Mouse (Mus musculus): ENCODE measurements around the gene Psg16. TPM values are rescaled to one million over a fixed set of nuclear protein-coding genes. Genes with fewer than 3 reads are reported as not detected.
A peak's percentile ranks its signal among the peaks of the same experiment; 100 is the strongest.

The Psg16 gene
- polyA plus RNA-seq, 1 experiment from 2014 or later = 0.12 TPM

- Histone ChIP-seq H3K4me1 (replicated peaks; ENCODE audit: control insufficient read depth, insufficient read depth, low read length) (peaks cover 6% of the 10 kb centered on the region), H3K27me3 (replicated peaks; ENCODE audit: control insufficient read depth, insufficient read depth, low read length) (no peaks in the 10 kb centered on the region), H3K9ac (ENCODE audit: low read depth, low read length) (no peak overlapping the region), H3K4me3 (ENCODE audit: low read depth, low read length) (no peak overlapping the region), H3K9me3 (ENCODE audit: control insufficient read depth, low read length) (no peaks in the 10 kb centered on the region), H3K4me2 (no peak overlapping the region), H3K36me3 (ENCODE audit: control insufficient read depth, insufficient read depth, low read length) (peaks cover 51% of the 10 kb centered on the region), H3K27ac (ENCODE audit: low read depth, low read length) (no peak overlapping the region)
- peak; percentile 51 for ATAC-seq (replicated peaks; ENCODE audit: low FRiP score)
- peak; percentile 58 for DNase-seq (ENCODE audit: low spot score)
- WGBS = 14% methylated on average over 15 of the region's 17 CpGs
Observed at GRCm38 (mm10) chr7:17050933-17051594, 22.8 kb upstream of the Psg16 start.

- ATAC-seq (replicated peaks; ENCODE audit: low FRiP score) = no peak
Observed at GRCm38 (mm10) chr7:17054325-17054989, 19.4 kb upstream of the Psg16 start.

GRCm38 (mm10) chr7:17055287-17055946 lies 18.4 kb upstream of the Psg16 start:
- peak overlapping the region; percentile 63 for H3K4me3 ChIP-seq (ENCODE audit: low read depth, low read length)
- H3K27me3 ChIP-seq (replicated peaks; ENCODE audit: control insufficient read depth, insufficient read depth, low read length) = no peaks in the 10 kb centered on the region
- 83% methylated on average over 4 of the region's 4 CpGs for WGBS
- peaks cover 24% of the 10 kb centered on the region for H3K36me3 ChIP-seq (ENCODE audit: control insufficient read depth, insufficient read depth, low read length)
- no peaks in the 10 kb centered on the region for H3K9me3 ChIP-seq (ENCODE audit: control insufficient read depth, low read length)
- no peak overlapping the region for H3K27ac ChIP-seq (ENCODE audit: low read depth, low read length)
- no peak overlapping the region for H3K9ac ChIP-seq (ENCODE audit: low read depth, low read length)
- peak overlapping the region; percentile 84 for H3K4me2 ChIP-seq
- peaks cover 37% of the 10 kb centered on the region for H3K4me1 ChIP-seq (replicated peaks; ENCODE audit: control insufficient read depth, insufficient read depth, low read length)
- DNase-seq (ENCODE audit: low spot score) (no peak), ATAC-seq (replicated peaks; ENCODE audit: low FRiP score) (no peak)

More at GRCm38 (mm10) chr7:17054325-17054989, 19.4 kb upstream of the Psg16 start:
- peak; percentile 29 for DNase-seq (ENCODE audit: low spot score)
- Histone ChIP-seq H3K36me3 (ENCODE audit: control insufficient read depth, insufficient read depth, low read length) (peaks cover 30% of the 10 kb centered on the region), H3K9me3 (ENCODE audit: control insufficient read depth, low read length) (no peaks in the 10 kb centered on the region), H3K27ac (ENCODE audit: low read depth, low read length) (no peak overlapping the region), H3K4me3 (ENCODE audit: low read depth, low read length) (no peak overlapping the region), H3K27me3 (replicated peaks; ENCODE audit: control insufficient read depth, insufficient read depth, low read length) (no peaks in the 10 kb centered on the region), H3K4me2 (no peak overlapping the region), H3K9ac (ENCODE audit: low read depth, low read length) (no peak overlapping the region), H3K4me1 (replicated peaks; ENCODE audit: control insufficient read depth, insufficient read depth, low read length) (peaks cover 29% of the 10 kb centered on the region)
- 95% methylated on average over 15 of the region's 16 CpGs for WGBS

GRCm38 (mm10) chr7:17056081-17056581 lies 17.7 kb upstream of the Psg16 start:
- DNase-seq (ENCODE audit: low spot score) = peak; percentile 87

GRCm38 (mm10) chr7:17056601-17057523 lies 17.0 kb upstream of the Psg16 start:
- peak overlapping the region; percentile 98 for H3K27ac ChIP-seq (ENCODE audit: low read depth, low read length)
- DNase-seq (ENCODE audit: low spot score) (peak; percentile 79), ATAC-seq (replicated peaks; ENCODE audit: low FRiP score) (peak; percentile 74)
- WGBS = 16% methylated on average over 14 of the region's 14 CpGs
- peaks cover 16% of the 10 kb centered on the region for H3K36me3 ChIP-seq (ENCODE audit: control insufficient read depth, insufficient read depth, low read length)
- peaks cover 41% of the 10 kb centered on the region for H3K4me1 ChIP-seq (replicated peaks; ENCODE audit: control insufficient read depth, insufficient read depth, low read length)
- H3K27me3 ChIP-seq (replicated peaks; ENCODE audit: control insufficient read depth, insufficient read depth, low read length) = no peaks in the 10 kb centered on the region
- H3K9ac ChIP-seq (ENCODE audit: low read depth, low read length) = peak overlapping the region; percentile 80
- peak overlapping the region; percentile 63 for H3K4me3 ChIP-seq (ENCODE audit: low read depth, low read length)
- H3K4me2 ChIP-seq = peak overlapping the region; percentile 84
- H3K9me3 ChIP-seq (ENCODE audit: control insufficient read depth, low read length) = no peaks in the 10 kb centered on the region

More at GRCm38 (mm10) chr7:17056081-17056581, 17.7 kb upstream of the Psg16 start:
- peak overlapping the region; percentile 98 for H3K27ac ChIP-seq (ENCODE audit: low read depth, low read length)
- peak overlapping the region; percentile 80 for H3K9ac ChIP-seq (ENCODE audit: low read depth, low read length)
- H3K36me3 ChIP-seq (ENCODE audit: control insufficient read depth, insufficient read depth, low read length) = peaks cover 19% of the 10 kb centered on the region
- under 1% methylated on average over 42 of the region's 42 CpGs for WGBS
- H3K27me3 ChIP-seq (replicated peaks; ENCODE audit: control insufficient read depth, insufficient read depth, low read length) = no peaks in the 10 kb centered on the region
- H3K4me2 ChIP-seq = peak overlapping the region; percentile 84
- ATAC-seq (replicated peaks; ENCODE audit: low FRiP score) = peak; percentile 83
- H3K4me3 ChIP-seq (ENCODE audit: low read depth, low read length) = peak overlapping the region; percentile 63
- H3K9me3 ChIP-seq (ENCODE audit: control insufficient read depth, low read length) = no peaks in the 10 kb centered on the region
- peaks cover 42% of the 10 kb centered on the region for H3K4me1 ChIP-seq (replicated peaks; ENCODE audit: control insufficient read depth, insufficient read depth, low read length)

GRCm38 (mm10) chr7:17058071-17058689 lies 15.7 kb upstream of the Psg16 start:
- Histone ChIP-seq H3K27me3 (replicated peaks; ENCODE audit: control insufficient read depth, insufficient read depth, low read length) (peaks cover 9% of the 10 kb centered on the region), H3K9ac (ENCODE audit: low read depth, low read length) (peak overlapping the region; percentile 70)
- WGBS = 2% methylated on average over 16 of the region's 16 CpGs

GRCm38 (mm10) chr7:17058816-17059462 lies 14.9 kb upstream of the Psg16 start:
- WGBS = 55% methylated on average over 8 of the region's 8 CpGs
- Histone ChIP-seq H3K4me2 (peak overlapping the region; percentile 65), H3K4me3 (ENCODE audit: low read depth, low read length) (peak overlapping the region; percentile 5; the same call in 1 of the 2 replicates), H3K27ac (ENCODE audit: low read depth, low read length) (peak overlapping the region; percentile 98), H3K27me3 (replicated peaks; ENCODE audit: control insufficient read depth, insufficient read depth, low read length) (peaks cover 12% of the 10 kb centered on the region), H3K36me3 (ENCODE audit: control insufficient read depth, insufficient read depth, low read length) (peaks cover 10% of the 10 kb centered on the region), H3K4me1 (replicated peaks; ENCODE audit: control insufficient read depth, insufficient read depth, low read length) (peaks cover 46% of the 10 kb centered on the region), H3K9me3 (ENCODE audit: control insufficient read depth, low read length) (no peaks in the 10 kb centered on the region), H3K9ac (ENCODE audit: low read depth, low read length) (peak overlapping the region; percentile 70)
- ATAC-seq (replicated peaks; ENCODE audit: low FRiP score) (no peak), DNase-seq (ENCODE audit: low spot score) (peak; percentile 28)

More at GRCm38 (mm10) chr7:17058071-17058689, 15.7 kb upstream of the Psg16 start:
- Histone ChIP-seq H3K4me1 (replicated peaks; ENCODE audit: control insufficient read depth, insufficient read depth, low read length) (peaks cover 46% of the 10 kb centered on the region), H3K4me2 (peak overlapping the region; percentile 65), H3K27ac (ENCODE audit: low read depth, low read length) (peak overlapping the region; percentile 98), H3K36me3 (ENCODE audit: control insufficient read depth, insufficient read depth, low read length) (peaks cover 16% of the 10 kb centered on the region), H3K4me3 (ENCODE audit: low read depth, low read length) (peak overlapping the region; percentile 5), H3K9me3 (ENCODE audit: control insufficient read depth, low read length) (no peaks in the 10 kb centered on the region)
- ATAC-seq (replicated peaks; ENCODE audit: low FRiP score) (peak; percentile 71), DNase-seq (ENCODE audit: low spot score) (peak; percentile 83)

All from liver, embryonic 11.5 days (tissue).